Mouse (Mus musculus): ENCODE results near the gene Fbrs. TPM values are rescaled to one million over a fixed set of nuclear protein-coding genes. Genes with fewer than 3 reads are reported as not detected.

The Fbrs gene
- polyA plus RNA-seq, 1 experiment from 2014 or later, result 15.4 TPM

DNA sequence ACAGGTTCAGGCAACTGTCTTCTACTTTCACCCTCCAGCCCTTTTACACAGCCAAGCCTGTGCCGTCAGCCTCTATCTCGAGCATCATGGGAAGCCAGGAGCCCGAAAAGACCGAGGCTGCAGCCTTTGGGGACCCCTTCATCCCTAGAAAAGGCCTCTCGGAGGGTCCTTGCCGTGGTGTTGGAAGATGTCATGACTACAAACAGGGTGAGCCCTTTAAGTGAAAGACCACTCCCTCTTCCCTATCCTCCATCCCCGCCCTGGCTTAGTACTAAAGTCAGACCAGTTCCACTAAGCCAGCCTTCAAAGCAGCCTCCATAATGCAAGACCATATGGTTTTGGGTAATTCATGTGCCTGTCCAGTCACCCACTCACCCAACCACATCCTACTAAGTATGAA, 6.9 kb upstream of the Fbrs start:
- Histone ChIP-seq H3K36me3 (ENCODE audit: control insufficient read depth, insufficient read depth, low read length) (peaks cover 18% of the 10 kb centered on the region), H3K4me2 (ENCODE audit: low read depth) (peak overlapping the region; percentile 76), H3K27ac (ENCODE audit: low read depth, low read length) (peak overlapping the region; percentile 96), H3K9ac (ENCODE audit: low read length) (peak overlapping the region; percentile 89), H3K4me3 (ENCODE audit: low read depth, low read length) (peak overlapping the region; percentile 87), H3K27me3 (ENCODE audit: control insufficient read depth, insufficient read depth, low read length) (no peaks in the 10 kb centered on the region), H3K4me1 (ENCODE audit: control insufficient read depth, insufficient read depth, low read length) (peaks cover 7% of the 10 kb centered on the region), H3K9me3 (ENCODE audit: control insufficient read depth, low read length) (no peaks in the 10 kb centered on the region)
- DNase-seq (ENCODE audit: low spot score) (peak; percentile 17), ATAC-seq (ENCODE audit: insufficient read depth, low FRiP score, low TSS enrichment) (no peak)
- 0% methylated on average over 7 of the region's 7 CpGs for WGBS

DNA sequence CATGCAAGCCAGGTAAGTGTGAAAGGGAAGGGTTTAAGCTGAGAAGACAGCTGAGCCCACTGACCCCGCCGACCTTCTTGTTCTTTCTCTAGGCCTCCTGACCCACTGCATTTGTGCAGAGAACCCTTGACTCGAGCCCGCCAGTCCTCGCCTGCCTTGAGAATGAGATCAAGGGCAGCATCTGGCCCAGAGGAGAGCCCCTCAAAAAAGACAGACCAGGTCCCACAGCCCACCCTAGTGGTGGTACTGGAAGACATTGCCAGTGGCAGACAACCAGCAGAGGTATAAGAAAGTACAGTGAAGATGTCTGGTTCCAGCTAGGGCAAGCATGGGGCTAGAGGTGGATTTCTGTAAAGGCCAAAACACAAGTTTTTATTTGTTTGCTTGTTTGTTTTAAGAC, 5.3 kb upstream of the Fbrs start:
- ATAC-seq (ENCODE audit: insufficient read depth, low FRiP score, low TSS enrichment) (no peak), DNase-seq (ENCODE audit: low spot score) (peak; percentile 13)
- Histone ChIP-seq H3K9ac (ENCODE audit: low read length) (no peak overlapping the region), H3K4me2 (ENCODE audit: low read depth) (no peak overlapping the region), H3K9me3 (ENCODE audit: control insufficient read depth, low read length) (no peaks in the 10 kb centered on the region), H3K4me3 (ENCODE audit: low read depth, low read length) (no peak overlapping the region), H3K4me1 (ENCODE audit: control insufficient read depth, insufficient read depth, low read length) (peaks cover 7% of the 10 kb centered on the region), H3K27me3 (ENCODE audit: control insufficient read depth, insufficient read depth, low read length) (no peaks in the 10 kb centered on the region), H3K36me3 (ENCODE audit: control insufficient read depth, insufficient read depth, low read length) (peaks cover 18% of the 10 kb centered on the region), H3K27ac (ENCODE audit: low read depth, low read length) (no peak overlapping the region)
- 88% methylated on average over 5 of the region's 5 CpGs for WGBS

DNA sequence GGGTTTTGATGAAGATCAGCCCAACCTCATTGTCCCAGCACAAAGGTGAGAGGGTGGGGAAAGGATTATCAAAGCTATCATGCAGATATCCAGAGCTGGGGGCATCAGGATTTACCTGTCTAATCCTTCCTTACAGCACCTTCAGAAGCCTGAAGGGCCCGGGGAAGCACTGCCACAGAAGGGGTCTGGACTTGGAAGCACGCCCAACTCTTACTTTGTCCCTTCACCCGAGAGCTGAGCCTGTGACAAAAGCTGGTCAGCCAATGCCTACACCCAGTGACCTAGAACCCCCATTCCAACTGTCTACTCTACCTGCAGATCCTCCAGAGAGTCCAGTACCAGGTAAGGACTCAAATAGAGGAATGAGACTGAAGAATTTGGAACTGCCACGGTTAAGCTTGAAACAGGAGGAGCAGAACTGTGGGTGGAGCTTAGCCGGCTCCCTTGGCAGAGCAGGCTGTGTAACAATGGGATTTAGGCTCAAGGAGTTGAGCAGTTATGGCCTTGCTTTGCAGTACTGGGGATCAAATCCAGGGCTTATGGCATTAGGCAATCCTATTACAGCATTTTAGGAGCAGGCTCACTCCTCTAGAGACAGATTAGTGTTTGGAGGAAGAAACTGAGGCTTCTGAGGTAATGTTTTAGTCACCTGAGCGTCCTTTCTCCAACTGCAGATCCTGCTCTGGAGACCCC, 4.5 kb upstream of the Fbrs start:
- no peak overlapping the region for H3K27ac ChIP-seq (ENCODE audit: low read depth, low read length)
- peaks cover 16% of the 10 kb centered on the region for H3K36me3 ChIP-seq (ENCODE audit: control insufficient read depth, insufficient read depth, low read length)
- peaks cover 8% of the 10 kb centered on the region for H3K4me1 ChIP-seq (ENCODE audit: control insufficient read depth, insufficient read depth, low read length)
- H3K27me3 ChIP-seq (ENCODE audit: control insufficient read depth, insufficient read depth, low read length), result no peaks in the 10 kb centered on the region
- H3K4me3 ChIP-seq (ENCODE audit: low read depth, low read length), result no peak overlapping the region
- no peak overlapping the region for H3K9ac ChIP-seq (ENCODE audit: low read length)
- DNase-seq (ENCODE audit: low spot score) (no peak), ATAC-seq (ENCODE audit: insufficient read depth, low FRiP score, low TSS enrichment) (no peak)
- H3K9me3 ChIP-seq (ENCODE audit: control insufficient read depth, low read length), result no peaks in the 10 kb centered on the region
- WGBS, result 86% methylated on average over 6 of the region's 6 CpGs
- no peak overlapping the region for H3K4me2 ChIP-seq (ENCODE audit: low read depth)

DNA sequence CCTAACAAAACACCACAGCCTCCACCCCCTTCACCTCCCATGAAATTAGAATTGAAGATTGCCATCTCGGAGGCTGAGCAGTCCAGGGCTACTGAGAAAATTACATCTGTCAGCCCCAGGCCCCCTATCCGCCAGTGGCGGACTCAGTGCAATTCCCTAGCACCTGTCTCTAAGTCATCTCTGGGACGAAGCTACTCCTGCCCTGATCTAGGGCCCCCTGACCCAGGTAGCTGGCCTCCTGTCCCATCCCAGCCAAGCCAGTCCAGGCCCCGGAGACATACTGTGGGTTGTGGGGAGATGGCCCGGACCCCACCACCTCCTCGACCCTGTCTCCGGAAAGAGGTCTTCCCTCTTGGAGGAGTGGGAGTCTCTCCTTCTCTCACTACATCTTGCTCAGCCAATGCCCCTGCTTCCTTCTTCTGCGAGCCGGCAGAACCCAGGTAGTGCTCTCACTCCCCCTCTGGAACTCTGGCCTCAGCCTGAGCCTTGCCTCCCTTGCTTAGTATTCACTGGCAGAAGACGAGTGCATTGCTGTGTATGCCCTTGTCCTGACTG, 3.7 kb upstream of the Fbrs start:
- H3K9me3 ChIP-seq (ENCODE audit: control insufficient read depth, low read length), result no peaks in the 10 kb centered on the region
- ATAC-seq (ENCODE audit: insufficient read depth, low FRiP score, low TSS enrichment) (no peak), DNase-seq (ENCODE audit: low spot score) (no peak)
- peaks cover 15% of the 10 kb centered on the region for H3K4me1 ChIP-seq (ENCODE audit: control insufficient read depth, insufficient read depth, low read length)
- no peak overlapping the region for H3K4me2 ChIP-seq (ENCODE audit: low read depth)
- H3K9ac ChIP-seq (ENCODE audit: low read length), result no peak overlapping the region
- no peak overlapping the region for H3K4me3 ChIP-seq (ENCODE audit: low read depth, low read length)
- no peak overlapping the region for H3K27ac ChIP-seq (ENCODE audit: low read depth, low read length)
- H3K36me3 ChIP-seq (ENCODE audit: control insufficient read depth, insufficient read depth, low read length), result peaks cover 16% of the 10 kb centered on the region
- H3K27me3 ChIP-seq (ENCODE audit: control insufficient read depth, insufficient read depth, low read length), result no peaks in the 10 kb centered on the region
- WGBS, result 93% methylated on average over 11 of the region's 11 CpGs

DNA sequence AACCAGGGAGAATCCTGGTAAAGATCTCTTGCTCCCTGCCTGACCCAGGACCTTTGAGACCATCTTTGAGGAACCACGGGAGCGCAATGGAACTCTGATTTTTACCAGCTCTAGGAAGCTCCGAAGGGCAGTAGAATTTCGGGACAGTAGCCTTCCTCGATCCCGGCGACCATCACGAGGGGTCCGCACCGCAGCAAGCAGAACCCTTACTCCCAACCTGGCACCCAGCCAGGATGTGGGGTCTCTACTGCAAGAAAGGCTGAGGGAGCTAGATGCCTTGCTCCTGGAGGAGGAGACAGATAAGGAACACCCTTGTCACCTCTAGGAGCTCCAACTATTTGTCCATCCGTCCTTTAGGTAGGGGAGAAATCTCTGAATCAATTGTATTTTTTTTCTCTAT, 2.7 kb upstream of the Fbrs start:
- no peak overlapping the region for H3K4me3 ChIP-seq (ENCODE audit: low read depth, low read length)
- 96% methylated on average over 11 of the region's 11 CpGs for WGBS

DNA sequence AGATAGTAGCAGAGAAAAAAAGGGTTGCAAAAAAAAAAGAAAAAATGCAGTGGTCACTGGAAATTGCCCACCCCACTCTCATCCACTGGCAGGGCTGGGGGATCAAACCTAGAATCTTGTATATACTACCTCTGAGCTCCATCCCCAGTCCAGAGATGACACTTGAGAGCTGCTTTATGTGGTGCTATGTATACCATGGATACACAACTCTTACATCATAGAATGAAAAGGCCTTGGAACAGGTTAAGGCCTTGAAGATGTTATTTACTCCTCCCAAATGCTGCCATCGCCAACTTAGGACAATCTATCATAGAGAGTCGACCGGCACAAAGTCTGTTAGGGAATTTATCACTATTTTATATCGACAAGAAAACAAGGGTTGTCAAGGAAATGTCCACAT, 2.1 kb upstream of the Fbrs start:
- H3K9ac ChIP-seq (ENCODE audit: low read length), result no peak overlapping the region
- peaks cover 16% of the 10 kb centered on the region for H3K36me3 ChIP-seq (ENCODE audit: control insufficient read depth, insufficient read depth, low read length)

More for the DNA sequence above, 2.7 kb upstream of the Fbrs start:
- H3K9ac ChIP-seq (ENCODE audit: low read length), result no peak overlapping the region
- H3K27ac ChIP-seq (ENCODE audit: low read depth, low read length), result no peak overlapping the region
- DNase-seq (ENCODE audit: low spot score) (no peak), ATAC-seq (ENCODE audit: insufficient read depth, low FRiP score, low TSS enrichment) (no peak)
- peaks cover 16% of the 10 kb centered on the region for H3K36me3 ChIP-seq (ENCODE audit: control insufficient read depth, insufficient read depth, low read length)
- H3K4me2 ChIP-seq (ENCODE audit: low read depth), result no peak overlapping the region
- peaks cover 17% of the 10 kb centered on the region for H3K4me1 ChIP-seq (ENCODE audit: control insufficient read depth, insufficient read depth, low read length)
- no peaks in the 10 kb centered on the region for H3K9me3 ChIP-seq (ENCODE audit: control insufficient read depth, low read length)
- H3K27me3 ChIP-seq (ENCODE audit: control insufficient read depth, insufficient read depth, low read length), result no peaks in the 10 kb centered on the region

DNA sequence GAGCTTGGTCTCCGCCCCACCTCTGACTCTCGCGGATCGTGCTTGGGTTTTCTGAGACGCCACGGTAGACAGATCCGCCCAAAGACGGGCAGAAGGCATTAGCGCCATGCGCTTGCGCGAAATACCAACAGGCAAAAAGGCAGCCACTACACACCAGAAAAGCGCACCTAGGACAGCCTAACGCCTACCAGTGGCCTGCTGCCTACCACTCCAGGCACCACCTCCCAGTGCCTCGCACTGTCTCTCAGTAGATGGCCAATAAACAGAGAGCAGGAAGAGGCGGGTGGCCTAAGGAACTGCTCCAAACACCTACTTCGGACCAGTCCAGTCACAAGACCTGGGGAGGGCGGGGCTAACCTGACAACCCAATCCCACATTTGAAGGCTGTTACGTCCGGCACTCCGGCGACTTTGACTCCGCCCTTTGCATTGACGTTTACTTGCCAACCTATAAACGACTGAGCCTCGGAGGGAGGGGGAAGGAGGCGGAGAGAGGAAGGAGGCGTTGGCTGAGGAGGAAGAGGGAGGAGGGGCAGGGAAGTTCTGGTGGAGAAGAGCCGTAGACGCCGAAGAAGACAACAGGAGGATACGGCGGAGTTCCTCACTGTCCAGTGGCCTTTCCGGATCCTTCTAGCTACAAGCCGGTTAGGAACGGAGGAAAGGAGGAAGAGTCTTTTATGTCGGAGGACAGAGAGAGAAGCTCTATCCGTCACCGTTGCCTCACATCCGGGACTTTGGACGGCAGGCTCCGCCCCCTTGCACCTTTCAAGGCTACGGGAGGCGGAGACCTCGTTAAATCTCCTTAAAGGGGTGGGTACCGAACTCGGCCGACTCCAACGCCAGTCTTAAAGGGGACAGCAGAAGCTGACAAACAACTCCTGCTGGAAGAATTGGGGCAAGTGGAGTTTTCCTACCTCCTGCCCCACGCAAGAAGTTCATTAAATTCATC, 1.0 kb upstream of the Fbrs start:
- Histone ChIP-seq H3K9ac (ENCODE audit: low read length) (peak overlapping the region; percentile 93), H3K4me1 (ENCODE audit: control insufficient read depth, insufficient read depth, low read length) (peaks cover 9% of the 10 kb centered on the region), H3K27ac (ENCODE audit: low read depth, low read length) (peak overlapping the region; percentile 93), H3K4me3 (ENCODE audit: low read depth, low read length) (peak overlapping the region; percentile 86), H3K36me3 (ENCODE audit: control insufficient read depth, insufficient read depth, low read length) (peaks cover 21% of the 10 kb centered on the region), H3K4me2 (ENCODE audit: low read depth) (peak overlapping the region; percentile 96), H3K27me3 (ENCODE audit: control insufficient read depth, insufficient read depth, low read length) (no peaks in the 10 kb centered on the region), H3K9me3 (ENCODE audit: control insufficient read depth, low read length) (no peaks in the 10 kb centered on the region)
- under 1% methylated on average over 50 of the region's 50 CpGs for WGBS
- DNase-seq (ENCODE audit: low spot score) (peak; percentile 99), ATAC-seq (ENCODE audit: insufficient read depth, low FRiP score, low TSS enrichment) (peak; percentile 91)

More for the DNA sequence above, 2.1 kb upstream of the Fbrs start:
- Histone ChIP-seq H3K27me3 (ENCODE audit: control insufficient read depth, insufficient read depth, low read length) (no peaks in the 10 kb centered on the region), H3K4me3 (ENCODE audit: low read depth, low read length) (no peak overlapping the region), H3K27ac (ENCODE audit: low read depth, low read length) (no peak overlapping the region), H3K9me3 (ENCODE audit: control insufficient read depth, low read length) (no peaks in the 10 kb centered on the region), H3K4me1 (ENCODE audit: control insufficient read depth, insufficient read depth, low read length) (peaks cover 17% of the 10 kb centered on the region), H3K4me2 (ENCODE audit: low read depth) (no peak overlapping the region)
- ATAC-seq (ENCODE audit: insufficient read depth, low FRiP score, low TSS enrichment), result no peak
- 84% methylated on average over 4 of the region's 4 CpGs for WGBS
- no peak for DNase-seq (ENCODE audit: low spot score)

DNA sequence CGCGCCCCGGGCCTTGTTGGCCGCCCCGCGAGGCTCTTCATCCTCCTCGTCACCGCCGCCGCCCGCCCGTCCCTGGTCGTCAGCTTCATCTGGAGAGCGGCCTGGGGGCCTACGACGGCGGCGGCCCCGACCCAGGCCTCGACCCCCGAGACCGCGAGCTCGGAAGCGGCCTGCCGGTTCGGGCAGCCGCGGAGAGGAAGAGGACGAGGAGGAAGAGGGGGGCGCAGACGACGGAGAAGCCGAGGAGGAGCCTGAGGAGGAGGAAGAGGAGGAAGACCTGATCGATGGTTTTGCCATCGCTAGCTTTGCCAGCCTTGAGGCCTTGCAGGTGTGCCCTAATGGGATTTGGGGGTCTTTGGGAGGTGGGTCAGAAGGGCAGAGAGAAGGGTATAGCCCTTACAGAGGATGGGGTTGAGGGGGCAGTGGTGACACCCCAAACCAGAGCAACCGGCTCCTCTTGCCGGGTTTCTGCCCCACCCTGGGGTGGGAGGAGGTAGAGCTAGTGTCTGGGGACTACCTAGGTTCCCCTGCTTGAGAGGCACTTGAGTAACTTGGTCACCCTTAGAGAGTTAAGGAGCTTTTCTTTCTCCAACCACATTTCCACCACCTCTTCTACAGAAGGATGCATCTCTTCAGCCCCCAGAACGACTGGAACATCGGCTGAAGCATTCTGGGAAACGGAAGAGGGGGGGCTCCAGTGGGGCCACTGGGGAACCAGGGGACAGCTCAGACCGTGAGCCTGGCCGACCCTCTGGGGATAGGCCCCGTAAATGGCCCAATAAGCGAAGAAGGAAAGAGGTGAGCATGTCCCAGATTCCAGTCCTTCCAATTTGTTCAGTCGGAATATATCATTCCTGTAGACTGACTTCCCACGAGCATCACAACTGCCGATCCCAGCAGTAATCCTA, 573 bp downstream of the Fbrs start:
- Histone ChIP-seq H3K27ac (ENCODE audit: low read depth, low read length) (peak overlapping the region; percentile 93), H3K4me2 (ENCODE audit: low read depth) (peak overlapping the region; percentile 96), H3K9me3 (ENCODE audit: control insufficient read depth, low read length) (no peaks in the 10 kb centered on the region), H3K27me3 (ENCODE audit: control insufficient read depth, insufficient read depth, low read length) (no peaks in the 10 kb centered on the region), H3K9ac (ENCODE audit: low read length) (peak overlapping the region; percentile 93), H3K4me1 (ENCODE audit: control insufficient read depth, insufficient read depth, low read length) (peaks cover 9% of the 10 kb centered on the region), H3K4me3 (ENCODE audit: low read depth, low read length) (peak overlapping the region; percentile 86), H3K36me3 (ENCODE audit: control insufficient read depth, insufficient read depth, low read length) (peaks cover 17% of the 10 kb centered on the region)
- WGBS, result 9% methylated on average over 35 of the region's 48 CpGs
- ATAC-seq (ENCODE audit: insufficient read depth, low FRiP score, low TSS enrichment) (no peak), DNase-seq (ENCODE audit: low spot score) (no peak)

Data from neural tube, embryonic 11.5 days (tissue).